Mouse (Mus musculus) cerebellum, adult 2 months (tissue): ENCODE measurements around the gene Dusp1.

Experiments used
- CTCF ChIP-seq: fragments of 200-500 bp; IDR thresholded peaks from 2 replicates; pipeline ENCODE4 v1.5.1; 2011; ENCODE audit warnings: low read depth, mild to moderate bottlenecking, control low read depth, low read length, moderate library complexity, borderline replicate concordance; ENCODE audit not compliant: insufficient read depth
- POLR2A ChIP-seq: fragments of 200-500 bp; IDR thresholded peaks from 2 replicates; pipeline ENCODE4 v1.6.1; 2011; ENCODE audit warnings: low read length, control low read depth, borderline replicate concordance; ENCODE audit not compliant: insufficient read depth

GRCm38 (mm10) chr17:26514581-26515030 lies 47.3 kb downstream of the Dusp1 start:
- no peak for TF ChIP-seq CTCF
- TF ChIP-seq POLR2A = no peak
